Mouse (Mus musculus): ENCODE results near the gene Tmcc3. TPM values are rescaled to one million over a fixed set of nuclear protein-coding genes. Genes with fewer than 3 reads are reported as not detected.

The Tmcc3 gene
- total RNA-seq, 2 experiments from 2014 or later = 20.2 to 27.2 TPM

GRCm38 (mm10) chr10:94380662-94381392, 69.1 kb downstream of the Tmcc3 start:
- TF ChIP-seq CTCF (IDR thresholded peaks at IDR 0.05) = no peak
- H3K4me3 ChIP-seq = no peak overlapping the region
- H3K27ac ChIP-seq = 0 out of 2 replicates have a peak overlapping the region, but pooled peaks have one; percentile 19
- intact Hi-C loops (cut with DNase I) = no loop called here
- DNase-seq (ENCODE audit: extremely low spot score in 1 of 2, low spot score in 2 of 2) = peak in 1 of 2 experiments; percentile 14

- 0 out of 2 replicates have a peak overlapping the region, but pooled peaks have one; percentile 19 for H3K27ac ChIP-seq
- TF ChIP-seq CTCF (IDR thresholded peaks at IDR 0.05) = no peak
- DNase-seq (ENCODE audit: extremely low spot score in 1 of 2, low spot score in 2 of 2) = no peak
- H3K4me3 ChIP-seq = no peak overlapping the region
- intact Hi-C loops (cut with DNase I) = no loop called here
These were observed 69.6 kb downstream of the Tmcc3 start for GRCm38 (mm10) chr10:94381393-94381740.

GRCm38 (mm10) chr10:94382618-94383017, 70.9 kb downstream of the Tmcc3 start:
- peak overlapping the region; percentile 47; the same call in 1 of the 2 replicates for H3K27ac ChIP-seq
- TF ChIP-seq CTCF (IDR thresholded peaks at IDR 0.05) = no peak
- intact Hi-C loops (cut with DNase I) = no loop called here
- no peak overlapping the region for H3K4me3 ChIP-seq
- DNase-seq (ENCODE audit: extremely low spot score in 1 of 2, low spot score in 2 of 2) = no peak

GRCm38 (mm10) chr10:94383565-94383964, 71.8 kb downstream of the Tmcc3 start:
- no peak for DNase-seq (ENCODE audit: extremely low spot score in 1 of 2, low spot score in 2 of 2)
- H3K4me3 ChIP-seq = no peak overlapping the region
- TF ChIP-seq CTCF (IDR thresholded peaks at IDR 0.05) = no peak
- peak overlapping the region; percentile 47; the same call in 1 of the 2 replicates for H3K27ac ChIP-seq
- intact Hi-C loops (cut with DNase I) = no loop called here

- Histone ChIP-seq H3K4me3 (no peak overlapping the region), H3K27ac (no peak overlapping the region)
- TF ChIP-seq CTCF (IDR thresholded peaks at IDR 0.05) = no peak
- intact Hi-C loops (cut with DNase I) = no loop called here
- DNase-seq (ENCODE audit: extremely low spot score in 1 of 2, low spot score in 2 of 2) = no peak
These were observed 77.5 kb downstream of the Tmcc3 start for GRCm38 (mm10) chr10:94389219-94389618.

- DNase-seq (ENCODE audit: extremely low spot score in 1 of 2, low spot score in 2 of 2) = no peak
- TF ChIP-seq CTCF (IDR thresholded peaks at IDR 0.05) = no peak
- Histone ChIP-seq H3K27ac (no peak overlapping the region), H3K4me3 (no peak overlapping the region)
- intact Hi-C loops (cut with DNase I) = no loop called here
These were observed 79.3 kb downstream of the Tmcc3 start for GRCm38 (mm10) chr10:94391049-94391448.

- no peak for DNase-seq (ENCODE audit: extremely low spot score in 1 of 2, low spot score in 2 of 2)
- intact Hi-C loops (cut with DNase I) = no loop called here
- Histone ChIP-seq H3K4me3 (no peak overlapping the region), H3K27ac (no peak overlapping the region)
- no peak for TF ChIP-seq CTCF (IDR thresholded peaks at IDR 0.05)
These were observed 82.5 kb downstream of the Tmcc3 start for GRCm38 (mm10) chr10:94394286-94394685.

GRCm38 (mm10) chr10:94397833-94398596, 86.3 kb downstream of the Tmcc3 start:
- TF ChIP-seq CTCF (IDR thresholded peaks at IDR 0.05) = no peak
- intact Hi-C loops (cut with DNase I) = no loop called here
- Histone ChIP-seq H3K27ac (no peak overlapping the region), H3K4me3 (no peak overlapping the region)
- DNase-seq (ENCODE audit: extremely low spot score in 1 of 2, low spot score in 2 of 2) = no peak

GRCm38 (mm10) chr10:94400895-94401294, 89.1 kb downstream of the Tmcc3 start:
- H3K27ac ChIP-seq = no peak overlapping the region
- H3K4me3 ChIP-seq = no peak overlapping the region
- DNase-seq (ENCODE audit: extremely low spot score in 1 of 2, low spot score in 2 of 2) = no peak
- intact Hi-C loops (cut with DNase I) = no loop called here
- no peak for TF ChIP-seq CTCF (IDR thresholded peaks at IDR 0.05)

- no peak for TF ChIP-seq CTCF (IDR thresholded peaks at IDR 0.05)
- DNase-seq (ENCODE audit: extremely low spot score in 1 of 2, low spot score in 2 of 2) = no peak
- H3K4me3 ChIP-seq = no peak overlapping the region
- H3K27ac ChIP-seq = no peak overlapping the region
- intact Hi-C loops (cut with DNase I) = no loop called here
These were observed 93.7 kb downstream of the Tmcc3 start for GRCm38 (mm10) chr10:94405456-94405855.

GRCm38 (mm10) chr10:94406821-94407220, 95.1 kb downstream of the Tmcc3 start:
- TF ChIP-seq CTCF (IDR thresholded peaks at IDR 0.05) = no peak
- H3K4me3 ChIP-seq = no peak overlapping the region
- H3K27ac ChIP-seq = no peak overlapping the region
- DNase-seq (ENCODE audit: extremely low spot score in 1 of 2, low spot score in 2 of 2) = no peak
- intact Hi-C loops (cut with DNase I) = no loop called here
